Comparison of ENCODE assay signal across 22 mouse cellular contexts in the genomic region with DNA sequence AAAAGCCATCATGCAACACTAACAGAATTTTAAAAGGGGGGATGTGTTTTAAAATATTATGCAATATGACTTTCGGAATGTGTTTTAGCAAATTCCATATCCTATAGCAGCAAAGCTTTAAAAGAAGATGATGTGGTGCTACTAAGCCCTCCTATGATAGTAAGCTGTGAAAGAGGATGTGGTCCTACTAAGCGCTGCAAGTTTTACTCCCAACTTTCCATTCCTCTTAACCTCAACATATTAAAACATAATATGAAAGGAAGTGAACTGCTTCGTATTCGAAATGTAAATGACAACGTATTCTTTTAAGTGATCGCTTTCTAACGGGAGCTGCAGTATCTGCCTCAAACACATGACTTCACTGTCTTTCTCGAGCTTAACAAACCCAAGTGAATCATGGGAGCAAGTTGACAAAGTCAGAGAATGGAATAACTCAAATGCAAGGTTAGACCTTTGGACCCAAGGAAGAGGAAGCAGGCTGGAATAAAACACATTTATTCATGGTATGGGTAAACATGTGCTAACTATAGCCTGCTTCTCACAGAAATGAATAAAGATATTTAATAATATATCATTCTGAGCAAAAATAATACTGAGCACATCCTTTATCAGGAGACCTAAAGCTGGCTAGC. TPM values are rescaled to one million over a fixed set of nuclear protein-coding genes. Genes with fewer than 3 reads are reported as not detected.
DNase-seq lines count a peak whose midpoint lies in the region; ATAC-seq and TF ChIP-seq lines count a peak whose summit lies in the region.
"Had no signal": no experiment of that assay in that cellular context is flagged by ENCODE, and none has a peak within 500 bp of the region (broad histone marks: within the 10 kb centered on the region; RNA-seq: fewer than 3 reads in every experiment).

No protein-coding gene starts in this region.

- no peak overlapping the region for H3K4me3 ChIP-seq in heart, adult 2 months
- no peak overlapping the region for H3K4me3 ChIP-seq in heart, postnatal 0 days (ENCODE audit: low read depth, low read length)
- H3K4me3 ChIP-seq in CH12.LX (replicated peaks in 1 of 3; ENCODE audit: low read depth in 2 of 3, low read length in 2 of 3, poor library complexity in 1 of 3) = no peak overlapping the region
- H3K4me3 ChIP-seq: embryonic facial prominence, embryonic 10.5 days; embryonic facial prominence, embryonic 13.5 days; erythroblast, embryonic 14.5 days; forebrain, embryonic 12.5 days; forebrain, embryonic 15.5 days; heart, embryonic 15.5 days; hindbrain, embryonic 10.5 days; hindbrain, embryonic 13.5 days; intestine, embryonic 15.5 days had no signal

- dilution Hi-C loops in CH12.LX (cut with MboI; ENCODE audit: extremely low pct_ligation_motif_present, extremely low pct_unique_long_range_greater_than_20kb, low sequenced_read_pairs) = no loop called here

- no peak for TF ChIP-seq POLR2A in heart, adult 2 months (IDR thresholded peaks at IDR 0.05; ENCODE audit: insufficient read depth, low read depth, low read length)
- TF ChIP-seq POLR2A in CH12.LX (IDR thresholded peaks at IDR 0.05; ENCODE audit: low read depth, low read length) = no peak

- H3K27me3 ChIP-seq in heart, adult 2 months (ENCODE audit: control insufficient read depth, insufficient read depth, low read length) = no peaks in the 10 kb centered on the region
- no peaks in the 10 kb centered on the region for H3K27me3 ChIP-seq in heart, postnatal 0 days (ENCODE audit: control insufficient read depth, insufficient read depth, low read length)
- no peaks in the 10 kb centered on the region for H3K27me3 ChIP-seq in CH12.LX (replicated peaks)
- H3K27me3 ChIP-seq: embryonic facial prominence, embryonic 13.5 days; forebrain, embryonic 12.5 days; forebrain, embryonic 15.5 days; heart, embryonic 15.5 days; hindbrain, embryonic 13.5 days had no signal

- in situ Hi-C loops in CH12.LX (cut with MboI; ENCODE audit: low pct_ligation_motif_present, low pct_unique_long_range_greater_than_20kb, low sequenced_read_pairs) = no loop called here

- peaks cover 20% of the 10 kb centered on the region for H3K36me3 ChIP-seq in heart, adult 2 months (ENCODE audit: control insufficient read depth, insufficient read depth, low read length)
- no peaks in the 10 kb centered on the region for H3K36me3 ChIP-seq in heart, postnatal 0 days (replicated peaks; ENCODE audit: control insufficient read depth, insufficient read depth, low read length)
- H3K36me3 ChIP-seq in CH12.LX (replicated peaks in 1 of 2; ENCODE audit: control insufficient read depth in 1 of 2, insufficient read depth in 1 of 2, low read length in 1 of 2) = peaks cover 4 to 30% of the 10 kb centered on the region in 2 experiments
- H3K36me3 ChIP-seq: embryonic facial prominence, embryonic 10.5 days; embryonic facial prominence, embryonic 13.5 days; forebrain, embryonic 12.5 days; forebrain, embryonic 15.5 days; heart, embryonic 15.5 days; hindbrain, embryonic 10.5 days; hindbrain, embryonic 13.5 days; intestine, embryonic 15.5 days had no signal

- H3K79me2 ChIP-seq in heart, adult 2 months (replicated peaks; ENCODE audit: control insufficient read depth, insufficient read depth, low read length) = peaks cover 4% of the 10 kb centered on the region; the same call in 1 of the 2 replicates
- peaks cover 80% of the 10 kb centered on the region for H3K79me2 ChIP-seq in CH12.LX (replicated peaks; ENCODE audit: control insufficient read depth, extremely low read depth, insufficient read depth, poor library complexity, severe bottlenecking)

- DNase-seq in heart, adult 2 months = no peak
- no peak for DNase-seq in heart, adult 18-20 months
- DNase-seq in heart, postnatal 0 days (ENCODE audit: low spot score) = no peak
- no peak for DNase-seq in heart, postnatal 4 days
- DNase-seq in CH12.LX (ENCODE audit: extremely low read depth) = no peak
- DNase-seq in large intestine, adult 2 months (ENCODE audit: low read depth, low spot score) = peak; percentile 69
- no peak for DNase-seq in urinary bladder, postnatal 25 days (ENCODE audit: low spot score)
- DNase-seq: adrenal gland, adult 8-10 months; adrenal gland, postnatal 25 days; cerebellum, adult 11-12 months; cerebellum, adult 8-10 months had no signal

- H3K4me1 ChIP-seq in heart, adult 2 months (ENCODE audit: control insufficient read depth, insufficient read depth, low read length) = peaks cover 12% of the 10 kb centered on the region
- peaks cover 40% of the 10 kb centered on the region for H3K4me1 ChIP-seq in heart, postnatal 0 days (ENCODE audit: control insufficient read depth, insufficient read depth)
- peaks cover 6 to 67% of the 10 kb centered on the region in 2 experiments; a peak in 3 of 4 replicates for H3K4me1 ChIP-seq in CH12.LX (ENCODE audit: control insufficient read depth in 1 of 2, insufficient read depth in 2 of 2)
- H3K4me1 ChIP-seq: intestine, embryonic 15.5 days had no signal

- 87% methylated on average over 8 of the region's 8 CpGs for WGBS in heart, adult 2 months
- WGBS in heart, postnatal 0 days = 87% methylated on average over 8 of the region's 8 CpGs
- WGBS in large intestine, adult 2 months = 60% methylated on average over 8 of the region's 8 CpGs

- H3K9me3 ChIP-seq in heart, postnatal 0 days (replicated peaks; ENCODE audit: control insufficient read depth, low read length) = no peaks in the 10 kb centered on the region
- H3K9me3 ChIP-seq in CH12.LX (replicated peaks; ENCODE audit: low read length) = no peaks in the 10 kb centered on the region
- H3K9me3 ChIP-seq: embryonic facial prominence, embryonic 10.5 days; embryonic facial prominence, embryonic 13.5 days; forebrain, embryonic 12.5 days; forebrain, embryonic 15.5 days; heart, embryonic 15.5 days; hindbrain, embryonic 10.5 days; hindbrain, embryonic 13.5 days; intestine, embryonic 15.5 days had no signal

- no peak for ATAC-seq in heart, postnatal 0 days (ENCODE audit: insufficient read depth, low read depth)
- ATAC-seq: activated CD4-positive, CD25-positive, alpha-beta regulatory T cell, adult 4 months; CD4-positive, CD25-positive, alpha-beta regulatory T cell, adult 4 months; forebrain, embryonic 15.5 days had no signal

- no peak for TF ChIP-seq RAD21 in CH12.LX (IDR thresholded peaks at IDR 0.05; ENCODE audit: low read depth, low read length)

- TF ChIP-seq CTCF in heart, adult 2 months (IDR thresholded peaks at IDR 0.05) = no peak
- TF ChIP-seq CTCF in heart, postnatal 0 days (IDR thresholded peaks at IDR 0.05; ENCODE audit: low read depth) = no peak
- TF ChIP-seq CTCF in CH12.LX (conservative IDR thresholded peaks at IDR 0.05 in 1 of 2, IDR thresholded peaks at IDR 0.05 in 1 of 2; ENCODE audit: low read depth in 2 of 2, low read length in 2 of 2) = no peak

- no peak for TF ChIP-seq EP300 in heart, adult 2 months (IDR thresholded peaks at IDR 0.05; ENCODE audit: insufficient read depth, low read depth, low read length)
- no peak for TF ChIP-seq EP300 in heart, postnatal 0 days (IDR thresholded peaks at IDR 0.05; ENCODE audit: low read depth)
- TF ChIP-seq EP300 in CH12.LX (IDR thresholded peaks at IDR 0.05; ENCODE audit: low read length) = peak; percentile 31; the same call in 1 of the 2 replicates

- peak overlapping the region; percentile 10 for H3K27ac ChIP-seq in heart, adult 2 months
- peak overlapping the region; percentile 47 for H3K27ac ChIP-seq in heart, postnatal 0 days (ENCODE audit: low read depth)
- H3K27ac ChIP-seq in CH12.LX (ENCODE audit: insufficient read depth, low read depth) = peak overlapping the region; percentile 52; the same call in 1 of the 2 replicates
- H3K27ac ChIP-seq: embryonic facial prominence, embryonic 10.5 days; embryonic facial prominence, embryonic 13.5 days; forebrain, embryonic 12.5 days; forebrain, embryonic 15.5 days; hindbrain, embryonic 10.5 days; hindbrain, embryonic 13.5 days; intestine, embryonic 15.5 days had no signal

- intact Hi-C loops in heart, adult 2 months (cut with DNase I) = loop anchor here (2.0 kb wide), 1 partner anchor 43 kb away; no protein-coding TSS in a partner anchor

- no peak overlapping the region; the same call in 1 of the 2 replicates for H3K4me2 ChIP-seq in heart, postnatal 0 days (ENCODE audit: low read depth, low read length)
- peak overlapping the region; percentile 93; the same call in 1 of the 2 replicates for H3K4me2 ChIP-seq in CH12.LX (ENCODE audit: insufficient read depth, low read depth, poor library complexity, severe bottlenecking)
- H3K4me2 ChIP-seq: embryonic facial prominence, embryonic 13.5 days; forebrain, embryonic 12.5 days; forebrain, embryonic 15.5 days; hindbrain, embryonic 13.5 days; intestine, embryonic 15.5 days had no signal

- H3K9ac ChIP-seq in heart, adult 2 months (ENCODE audit: low read depth, low read length) = no peak overlapping the region
- H3K9ac ChIP-seq in heart, postnatal 0 days (replicated peaks; ENCODE audit: low read depth, low read length) = no peak overlapping the region
- H3K9ac ChIP-seq in CH12.LX (ENCODE audit: insufficient read depth, low read depth) = peak overlapping the region; percentile 48; the same call in 1 of the 2 replicates
- H3K9ac ChIP-seq: embryonic facial prominence, embryonic 13.5 days; forebrain, embryonic 12.5 days; forebrain, embryonic 15.5 days; heart, embryonic 15.5 days; hindbrain, embryonic 13.5 days; intestine, embryonic 15.5 days had no signal

TF ChIP-seq in CH12.LX, 34 proteins besides CTCF, POLR2A, EP300 and RAD21:
- TF ChIP-seq MAX (IDR thresholded peaks at IDR 0.05; ENCODE audit: low read length) (0 out of 2 replicates have a peak, but pooled peaks have one; percentile 21), HCFC1 (IDR thresholded peaks at IDR 0.05; ENCODE audit: low read depth, low read length) (0 out of 2 replicates have a peak, but pooled peaks have one; percentile 8), BHLHE40 (IDR thresholded peaks at IDR 0.05; ENCODE audit: low read depth, low read length) (no peak), ZKSCAN1 (IDR thresholded peaks at IDR 0.05; ENCODE audit: borderline replicate concordance, low read depth, low read length) (peak; percentile 97)
TF ChIP-seq in CH12.LX: peak in this region for 3.

RNA-seq across cellular contexts. Expression of a gene that starts 43.8 kb away (rescaled TPM):
- 10 to 100 TPM; 69.9 to 79.7 TPM for total RNA-seq in heart, adult 2 months (2021)
- 17.3 and 40.0 TPM in 2 replicates for polyA plus RNA-seq in heart, adult 2 months (2012; rRNA removed)
- total RNA-seq in heart, adult 18-20 months (2021) = 10 to 100 TPM; 76.8 to 80.9 TPM
- total RNA-seq in heart, postnatal 0 days (2014; rRNA removed; ENCODE audit: low replicate concordance) = 44.6 TPM in 2 replicates
- polyA plus RNA-seq in heart, postnatal 0 days (2015; fragmentation: Nextera tagmentation; extraction: Ambion mirVana) = 43.8 and 44.8 TPM in 2 replicates
- 10 to 100 TPM; 50.3 to 52.8 TPM for total RNA-seq in heart, postnatal 4 days (2021)
- total RNA-seq in CH12.LX (2012; rRNA removed) (29.1 and 34.1 TPM in 2 replicates), CH12.LX (2014; rRNA removed) (75.1 and 86.1 TPM in 2 replicates)
- 61.8 and 63.7 TPM in 2 replicates for polyA plus RNA-seq in CH12.LX (2012; ENCODE audit: insufficient read length, low read depth)
- 3.7 and 5.2 TPM in 2 replicates for polyA plus RNA-seq in large intestine, adult 2 months (2012; rRNA removed)
